7 mouse cellular contexts compared by ENCODE assay signal in genomic region chr8:120449608-120450031, GRCm38 (mm10).
DNase-seq lines count a peak whose midpoint lies in the region; ATAC-seq and TF ChIP-seq lines count a peak whose summit lies in the region.

No protein-coding gene starts in this region.

- TF ChIP-seq CTCF in layer of hippocampus, adult 2 months (conservative IDR thresholded peaks at IDR 0.05) = no peak

- no peaks in the 10 kb centered on the region for H3K9me3 ChIP-seq in liver, embryonic 11.5 days (ENCODE audit: control insufficient read depth, low read length)
- H3K9me3 ChIP-seq in forebrain, embryonic 10.5 days = no peaks in the 10 kb centered on the region
- H3K9me3 ChIP-seq in neural tube, embryonic 15.5 days (replicated peaks) = no peaks in the 10 kb centered on the region

- H3K27ac ChIP-seq in liver, embryonic 11.5 days (ENCODE audit: low read depth, low read length) = no peak overlapping the region
- H3K27ac ChIP-seq in forebrain, embryonic 10.5 days = peak overlapping the region; percentile 83
- peak overlapping the region; percentile 88 for H3K27ac ChIP-seq in layer of hippocampus, adult 2 months
- peak overlapping the region; percentile 63 for H3K27ac ChIP-seq in neural tube, embryonic 15.5 days (replicated peaks)

- H3K4me3 ChIP-seq in liver, embryonic 11.5 days (ENCODE audit: low read depth, low read length) = no peak overlapping the region
- peak overlapping the region; percentile 22; the same call in 1 of the 2 replicates for H3K4me3 ChIP-seq in forebrain, embryonic 10.5 days
- H3K4me3 ChIP-seq in layer of hippocampus, adult 2 months = no peak overlapping the region; the same call in 1 of the 2 replicates
- H3K4me3 ChIP-seq in neural tube, embryonic 15.5 days (replicated peaks) = no peak overlapping the region

- 0 out of 2 replicates have a peak overlapping the region, but pooled peaks have one; percentile 22 for H3K9ac ChIP-seq in liver, embryonic 11.5 days (ENCODE audit: low read depth, low read length)
- peak overlapping the region; percentile 21; the same call in 1 of the 2 replicates for H3K9ac ChIP-seq in neural tube, embryonic 15.5 days (replicated peaks)

- H3K4me1 ChIP-seq in liver, embryonic 11.5 days (replicated peaks; ENCODE audit: control insufficient read depth, insufficient read depth, low read length) = peaks cover 33% of the 10 kb centered on the region
- H3K4me1 ChIP-seq in forebrain, embryonic 10.5 days = peaks cover 71% of the 10 kb centered on the region
- H3K4me1 ChIP-seq in neural tube, embryonic 15.5 days = peaks cover 49% of the 10 kb centered on the region

- peak overlapping the region; percentile 8; the same call in 1 of the 2 replicates for H3K4me2 ChIP-seq in liver, embryonic 11.5 days
- H3K4me2 ChIP-seq in neural tube, embryonic 15.5 days = peak overlapping the region; percentile 25

- peaks cover 6% of the 10 kb centered on the region for H3K27me3 ChIP-seq in liver, embryonic 11.5 days (replicated peaks; ENCODE audit: control insufficient read depth, insufficient read depth, low read length)
- peaks cover 88% of the 10 kb centered on the region for H3K27me3 ChIP-seq in forebrain, embryonic 10.5 days (ENCODE audit: poor library complexity, severe bottlenecking)
- no peaks in the 10 kb centered on the region for H3K27me3 ChIP-seq in neural tube, embryonic 15.5 days (replicated peaks)

- no peak for ATAC-seq in liver, embryonic 11.5 days (replicated peaks; ENCODE audit: low FRiP score)
- ATAC-seq in neural tube, embryonic 15.5 days (ENCODE audit: low FRiP score) = peak; percentile 32; the same call in 1 of the 2 replicates

- no peak for DNase-seq in liver, embryonic 11.5 days (ENCODE audit: low spot score)
- no peak for DNase-seq in liver
- no peak for DNase-seq in forebrain, embryonic 10.5 days (ENCODE audit: extremely low spot score, low spot score)
- peak; percentile 71 to 73 for DNase-seq in layer of hippocampus, adult 2 months (ENCODE audit: low spot score in 2 of 2)
- no peak for DNase-seq in lung, postnatal 4 days
- DNase-seq in ovary, postnatal 10 days (ENCODE audit: low spot score) = no peak

- H3K36me3 ChIP-seq in liver, embryonic 11.5 days (ENCODE audit: control insufficient read depth, insufficient read depth, low read length) = no peaks in the 10 kb centered on the region
- H3K36me3 ChIP-seq in forebrain, embryonic 10.5 days (replicated peaks) = no peaks in the 10 kb centered on the region
- no peaks in the 10 kb centered on the region for H3K36me3 ChIP-seq in neural tube, embryonic 15.5 days

- 45% methylated on average over 17 of the region's 17 CpGs for WGBS in liver, embryonic 11.5 days
- WGBS in forebrain, embryonic 10.5 days = 31% methylated on average over 17 of the region's 17 CpGs
- 5% methylated on average over 17 of the region's 17 CpGs for WGBS in neural tube, embryonic 15.5 days

Comparison
In these comparisons a context has a peak if more than half of its experiments do, and no peak if none do; other contexts are left out.
1. DNase-seq: peak in layer of hippocampus, adult 2 months (2 of 2); none in liver, embryonic 11.5 days (single experiment), liver (single experiment), forebrain, embryonic 10.5 days (single experiment), lung, postnatal 4 days (0 of 2) and ovary, postnatal 10 days (single experiment).